Mouse (Mus musculus): ENCODE measurements at regions not wholly inside any gene's neighbourhood (a gene's known extent, or its start where the extent isn't known, plus 50 kb on each side); places are given as distances from the start of the nearest gene placed in this dataset.

DNA sequence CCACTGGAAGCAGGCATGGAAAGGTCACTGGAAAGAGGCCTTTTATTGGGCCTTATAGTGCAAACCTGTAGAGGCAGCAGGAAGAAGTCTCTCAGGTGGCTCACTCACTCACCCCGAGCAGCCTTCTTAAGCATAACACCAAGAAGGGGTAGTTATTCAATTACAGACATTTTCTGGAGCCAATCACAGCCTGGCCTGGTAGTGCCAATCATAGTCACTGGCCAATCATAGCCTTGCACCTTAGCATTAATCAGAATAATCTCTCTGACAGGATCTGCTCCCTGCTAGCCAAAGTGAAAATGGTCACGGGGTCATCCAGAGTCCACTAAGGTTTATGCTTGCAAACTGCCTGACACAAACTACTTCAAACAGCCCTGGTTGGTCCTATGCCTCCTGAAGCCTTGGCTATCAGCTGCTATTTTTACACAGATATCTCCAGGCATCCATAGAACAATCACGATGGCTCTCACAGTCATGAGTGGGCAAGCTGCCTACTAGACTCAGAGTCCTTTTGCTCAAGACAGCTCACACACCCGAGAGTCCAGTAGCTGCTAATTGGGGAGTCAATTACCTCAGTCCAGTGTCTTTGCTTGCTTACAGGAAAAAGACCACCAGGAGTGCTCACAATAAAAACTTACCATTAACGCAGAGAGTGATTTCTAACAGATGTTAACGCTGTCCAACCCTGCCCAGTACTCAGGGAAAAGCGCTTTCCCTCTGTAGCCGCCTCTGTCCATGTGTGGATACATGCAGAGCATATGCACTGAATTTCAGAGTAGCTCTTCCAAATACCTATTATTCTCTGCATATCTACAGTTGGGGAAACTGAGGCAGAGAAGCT, 234.1 kb downstream of the Rybp start:
- WGBS, result 49% methylated on average over 8 of the region's 8 CpGs
- Histone ChIP-seq H3K4me2 (ENCODE audit: low read depth) (no peak overlapping the region), H3K27me3 (ENCODE audit: control insufficient read depth, insufficient read depth, low read length) (peaks cover 14% of the 10 kb centered on the region), H3K4me3 (ENCODE audit: low read depth, low read length) (no peak overlapping the region), H3K4me1 (ENCODE audit: control insufficient read depth, insufficient read depth, low read length) (peaks cover 4% of the 10 kb centered on the region; the same call in 1 of the 2 replicates), H3K9me3 (ENCODE audit: control insufficient read depth, low read length) (no peaks in the 10 kb centered on the region), H3K9ac (ENCODE audit: low read length) (no peak overlapping the region), H3K27ac (ENCODE audit: low read depth, low read length) (no peak overlapping the region), H3K36me3 (ENCODE audit: control insufficient read depth, insufficient read depth, low read length) (no peaks in the 10 kb centered on the region)
- ATAC-seq (ENCODE audit: insufficient read depth, low FRiP score, low TSS enrichment) (no peak), DNase-seq (ENCODE audit: low spot score) (no peak)

- no peak overlapping the region for H3K27ac ChIP-seq (ENCODE audit: low read depth, low read length)
- DNase-seq (ENCODE audit: low spot score) (no peak), ATAC-seq (ENCODE audit: insufficient read depth, low FRiP score, low TSS enrichment) (no peak)
- H3K9me3 ChIP-seq (ENCODE audit: control insufficient read depth, low read length), result no peaks in the 10 kb centered on the region
- no peak overlapping the region for H3K4me2 ChIP-seq (ENCODE audit: low read depth)
- H3K4me3 ChIP-seq (ENCODE audit: low read depth, low read length), result no peak overlapping the region
- H3K27me3 ChIP-seq (ENCODE audit: control insufficient read depth, insufficient read depth, low read length), result peaks cover 19% of the 10 kb centered on the region
- H3K9ac ChIP-seq (ENCODE audit: low read length), result no peak overlapping the region
- peaks cover 4% of the 10 kb centered on the region; the same call in 1 of the 2 replicates for H3K4me1 ChIP-seq (ENCODE audit: control insufficient read depth, insufficient read depth, low read length)
- H3K36me3 ChIP-seq (ENCODE audit: control insufficient read depth, insufficient read depth, low read length), result no peaks in the 10 kb centered on the region
- 95% methylated on average over 4 of the region's 4 CpGs for WGBS
Measured at GRCm38 (mm10) chr6:100052406-100052805, 234.9 kb downstream of the Rybp start.

- DNase-seq (ENCODE audit: low spot score) (no peak), ATAC-seq (ENCODE audit: insufficient read depth, low FRiP score, low TSS enrichment) (no peak)
- no peaks in the 10 kb centered on the region for H3K36me3 ChIP-seq (ENCODE audit: control insufficient read depth, insufficient read depth, low read length)
- H3K9ac ChIP-seq (ENCODE audit: low read length), result no peak overlapping the region
- peaks cover 35% of the 10 kb centered on the region for H3K27me3 ChIP-seq (ENCODE audit: control insufficient read depth, insufficient read depth, low read length)
- H3K4me3 ChIP-seq (ENCODE audit: low read depth, low read length), result no peak overlapping the region
- H3K4me1 ChIP-seq (ENCODE audit: control insufficient read depth, insufficient read depth, low read length), result peaks cover 12% of the 10 kb centered on the region; the same call in 1 of the 2 replicates
- WGBS, result 89% methylated on average over 3 of the region's 3 CpGs
- no peak overlapping the region for H3K4me2 ChIP-seq (ENCODE audit: low read depth)
- H3K27ac ChIP-seq (ENCODE audit: low read depth, low read length), result no peak overlapping the region
- H3K9me3 ChIP-seq (ENCODE audit: control insufficient read depth, low read length), result no peaks in the 10 kb centered on the region
Measured at GRCm38 (mm10) chr6:100049036-100049435, 238.2 kb downstream of the Rybp start.

DNA sequence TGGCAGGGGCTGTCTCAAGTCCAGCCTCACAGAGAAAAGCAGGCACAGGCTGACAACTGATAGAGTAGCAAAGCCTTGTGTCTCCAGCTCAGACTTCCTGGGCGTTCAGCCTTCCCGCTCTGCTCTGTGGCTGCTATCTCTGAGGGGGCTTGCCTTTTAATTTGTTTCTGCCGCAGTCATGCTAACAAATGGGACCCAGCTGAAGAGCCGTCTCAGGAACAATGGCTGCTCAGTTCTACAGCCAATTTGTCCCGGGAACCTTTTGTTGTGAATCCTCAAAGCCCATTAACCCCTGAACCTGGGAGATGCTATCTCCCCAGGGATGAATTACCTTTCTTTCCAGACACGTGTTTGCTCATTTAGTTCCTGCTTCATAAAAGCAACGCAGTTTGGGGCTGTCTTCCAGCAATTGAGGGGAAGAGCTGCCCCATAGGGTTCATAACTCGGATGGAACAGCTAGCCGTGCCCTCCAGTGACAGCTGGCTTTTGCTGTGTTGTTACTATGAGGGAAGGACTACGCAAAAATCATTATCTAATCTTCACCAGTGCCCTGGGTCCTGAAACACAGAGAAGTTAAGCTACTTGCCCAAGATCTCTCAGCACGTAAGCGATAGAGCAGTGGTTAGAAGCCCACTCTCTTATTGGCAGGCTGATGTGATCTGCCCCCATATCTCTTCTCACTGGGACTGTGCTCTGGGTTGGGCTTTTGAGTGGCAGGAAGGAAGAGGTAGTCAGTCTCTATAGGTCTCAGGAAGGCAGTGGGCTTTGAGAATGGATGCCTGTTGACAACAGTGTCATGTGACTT, 240.9 kb downstream of the Rybp start:
- Histone ChIP-seq H3K4me1 (ENCODE audit: control insufficient read depth, insufficient read depth, low read length) (peaks cover 8% of the 10 kb centered on the region; the same call in 1 of the 2 replicates), H3K9ac (ENCODE audit: low read length) (no peak overlapping the region), H3K4me2 (ENCODE audit: low read depth) (no peak overlapping the region), H3K27ac (ENCODE audit: low read depth, low read length) (no peak overlapping the region), H3K4me3 (ENCODE audit: low read depth, low read length) (no peak overlapping the region), H3K27me3 (ENCODE audit: control insufficient read depth, insufficient read depth, low read length) (peaks cover 46% of the 10 kb centered on the region), H3K9me3 (ENCODE audit: control insufficient read depth, low read length) (no peaks in the 10 kb centered on the region), H3K36me3 (ENCODE audit: control insufficient read depth, insufficient read depth, low read length) (no peaks in the 10 kb centered on the region)
- WGBS, result 17% methylated on average over 12 of the region's 12 CpGs
- peak; percentile 69 for DNase-seq (ENCODE audit: low spot score)
- ATAC-seq (ENCODE audit: insufficient read depth, low FRiP score, low TSS enrichment), result peak; percentile 74

DNA sequence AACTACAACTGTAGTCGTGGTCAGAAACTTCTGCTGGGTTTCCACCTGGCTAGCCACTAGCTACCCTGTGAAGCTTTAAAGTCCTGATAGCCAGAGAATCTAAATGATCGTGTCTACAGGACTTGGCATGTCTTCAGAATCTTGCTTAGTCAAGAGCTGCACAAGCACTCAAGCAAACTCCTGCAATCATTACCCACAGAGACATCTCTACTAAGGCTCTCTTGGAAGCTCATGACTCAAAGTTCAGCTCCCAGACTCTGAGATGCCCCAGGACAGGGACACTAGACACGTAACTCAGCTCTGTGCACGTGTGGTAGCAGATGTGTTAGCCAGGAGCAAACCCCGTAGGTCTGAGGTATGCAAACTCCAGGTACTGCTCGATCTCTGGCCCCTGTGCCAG, 242.2 kb downstream of the Rybp start:
- DNase-seq (ENCODE audit: low spot score), result no peak
- Histone ChIP-seq H3K9ac (ENCODE audit: low read length) (no peak overlapping the region), H3K36me3 (ENCODE audit: control insufficient read depth, insufficient read depth, low read length) (no peaks in the 10 kb centered on the region), H3K4me3 (ENCODE audit: low read depth, low read length) (no peak overlapping the region), H3K27me3 (ENCODE audit: control insufficient read depth, insufficient read depth, low read length) (peaks cover 46% of the 10 kb centered on the region), H3K4me1 (ENCODE audit: control insufficient read depth, insufficient read depth, low read length) (peaks cover 8% of the 10 kb centered on the region; the same call in 1 of the 2 replicates), H3K4me2 (ENCODE audit: low read depth) (no peak overlapping the region), H3K27ac (ENCODE audit: low read depth, low read length) (no peak overlapping the region), H3K9me3 (ENCODE audit: control insufficient read depth, low read length) (no peaks in the 10 kb centered on the region)
- 84% methylated on average over 6 of the region's 6 CpGs for WGBS
- ATAC-seq (ENCODE audit: insufficient read depth, low FRiP score, low TSS enrichment), result no peak

DNA sequence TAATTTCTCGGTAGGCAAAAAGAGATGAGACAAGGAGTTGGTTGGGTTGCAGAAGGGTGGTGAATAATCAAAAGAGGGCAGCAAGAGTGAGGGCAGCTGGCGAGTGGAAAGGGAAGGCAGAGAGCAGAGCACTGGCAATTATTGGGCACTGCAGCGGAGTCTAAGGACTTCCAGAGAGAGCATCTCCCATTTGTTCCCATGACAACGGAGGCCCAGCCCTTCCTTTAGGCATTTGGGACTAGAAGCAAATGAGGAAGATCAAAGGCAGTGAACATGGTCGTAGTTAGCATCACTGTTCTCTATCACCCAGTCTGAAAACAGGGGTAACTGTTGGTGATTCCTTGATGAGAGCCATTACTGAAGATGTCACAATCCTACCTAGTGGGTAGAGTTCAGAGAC, 246.1 kb downstream of the Rybp start:
- DNase-seq (ENCODE audit: low spot score), result peak; percentile 47
- H3K36me3 ChIP-seq (ENCODE audit: control insufficient read depth, insufficient read depth, low read length), result no peaks in the 10 kb centered on the region
- H3K4me2 ChIP-seq (ENCODE audit: low read depth), result no peak overlapping the region
- peaks cover 31% of the 10 kb centered on the region for H3K27me3 ChIP-seq (ENCODE audit: control insufficient read depth, insufficient read depth, low read length)
- no peak overlapping the region for H3K27ac ChIP-seq (ENCODE audit: low read depth, low read length)
- H3K9ac ChIP-seq (ENCODE audit: low read length), result no peak overlapping the region
- no peak overlapping the region for H3K4me3 ChIP-seq (ENCODE audit: low read depth, low read length)
- H3K9me3 ChIP-seq (ENCODE audit: control insufficient read depth, low read length), result no peaks in the 10 kb centered on the region
- peaks cover 3% of the 10 kb centered on the region; the same call in 1 of the 2 replicates for H3K4me1 ChIP-seq (ENCODE audit: control insufficient read depth, insufficient read depth, low read length)
- WGBS, result 32% methylated on average over 5 of the region's 5 CpGs
- ATAC-seq (ENCODE audit: insufficient read depth, low FRiP score, low TSS enrichment), result no peak

DNA sequence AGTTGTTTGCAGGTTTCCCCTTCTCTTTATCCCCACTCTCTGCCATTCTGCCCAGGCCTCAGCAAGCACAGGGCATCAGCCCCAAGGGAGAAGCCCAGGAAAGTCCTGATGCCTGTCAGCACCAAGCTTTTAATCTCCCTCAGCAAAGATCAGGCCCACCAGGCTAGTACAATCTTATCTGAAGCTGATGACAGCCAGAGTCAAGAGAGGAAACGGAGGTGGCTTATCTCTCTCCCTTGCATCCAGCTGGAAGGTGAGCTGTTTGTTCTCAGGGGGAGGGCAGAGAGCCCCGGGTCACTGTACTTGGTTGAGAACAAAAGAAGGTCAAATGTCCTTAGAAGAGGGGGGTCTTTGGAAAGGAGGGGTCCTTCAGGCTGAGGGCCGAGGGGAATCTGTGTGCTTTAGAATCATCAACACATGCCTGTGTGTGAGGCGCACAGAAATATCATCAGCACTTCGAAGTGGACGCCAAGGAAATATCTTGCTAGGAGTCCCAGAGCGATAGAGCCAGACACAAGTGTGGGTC, 246.8 kb downstream of the Rybp start:
- H3K27me3 ChIP-seq (ENCODE audit: control insufficient read depth, insufficient read depth, low read length), result peaks cover 30% of the 10 kb centered on the region
- WGBS, result 59% methylated on average over 7 of the region's 7 CpGs
- DNase-seq (ENCODE audit: low spot score) (no peak), ATAC-seq (ENCODE audit: insufficient read depth, low FRiP score, low TSS enrichment) (no peak)
- no peak overlapping the region for H3K9ac ChIP-seq (ENCODE audit: low read length)
- no peaks in the 10 kb centered on the region for H3K4me1 ChIP-seq (ENCODE audit: control insufficient read depth, insufficient read depth, low read length)
- no peaks in the 10 kb centered on the region for H3K36me3 ChIP-seq (ENCODE audit: control insufficient read depth, insufficient read depth, low read length)
- H3K4me3 ChIP-seq (ENCODE audit: low read depth, low read length), result no peak overlapping the region
- no peaks in the 10 kb centered on the region for H3K9me3 ChIP-seq (ENCODE audit: control insufficient read depth, low read length)
- H3K4me2 ChIP-seq (ENCODE audit: low read depth), result no peak overlapping the region
- H3K27ac ChIP-seq (ENCODE audit: low read depth, low read length), result no peak overlapping the region

- Histone ChIP-seq H3K36me3 (ENCODE audit: control insufficient read depth, insufficient read depth, low read length) (no peaks in the 10 kb centered on the region), H3K4me1 (ENCODE audit: control insufficient read depth, insufficient read depth, low read length) (0 out of 2 replicates have a peak, but pooled peaks cover 2% of the 10 kb centered on the region), H3K4me3 (ENCODE audit: low read depth, low read length) (no peak overlapping the region), H3K9ac (ENCODE audit: low read length) (no peak overlapping the region), H3K4me2 (ENCODE audit: low read depth) (no peak overlapping the region), H3K27ac (ENCODE audit: low read depth, low read length) (no peak overlapping the region), H3K9me3 (ENCODE audit: control insufficient read depth, low read length) (no peaks in the 10 kb centered on the region), H3K27me3 (ENCODE audit: control insufficient read depth, insufficient read depth, low read length) (0 out of 2 replicates have a peak, but pooled peaks cover 2% of the 10 kb centered on the region)
- DNase-seq (ENCODE audit: low spot score) (no peak), ATAC-seq (ENCODE audit: insufficient read depth, low FRiP score, low TSS enrichment) (no peak)
- 78% methylated on average over 10 of the region's 10 CpGs for WGBS
Measured at GRCm38 (mm10) chr6:100032701-100033100, 254.6 kb downstream of the Rybp start.

Measured in neural tube, embryonic 11.5 days (tissue).